Mouse (Mus musculus) forebrain, embryonic 14.5 days (tissue): ENCODE results near the gene Gm3159. TPM values are rescaled to one million over a fixed set of nuclear protein-coding genes. Genes with fewer than 3 reads are reported as not detected.
"Not testable (repeated sequence)": the region's sequence is repeated elsewhere in the genome, so short reads cannot be mapped to it uniquely, and the experiment has no call there.

ENCODE experiments used
- ATAC-seq: fragments of 200-750 bp; cut with Nextera tagmentation; 2 replicates; pipeline ENCODE4 v1.8.0; 2017; ENCODE audit warnings: mild to moderate bottlenecking, moderate library complexity
- DNase-seq: peaks from one replicate; pipeline ENCODE4 v3.0.0-alpha.2; 2015; ENCODE audit warnings: low spot score
- H3K27ac ChIP-seq: fragments of 300-500 bp; sonication (generic); 2 replicates; pipeline ENCODE4 v1.5.1; 2014; ENCODE audit warnings: low read depth, mild to moderate bottlenecking, control low read depth, low read length, moderate library complexity
- H3K27me3 ChIP-seq: fragments of 300-500 bp; sonication (generic); replicated peaks from 2 replicates; pipeline ENCODE4 v1.6.1; 2014; ENCODE audit warnings: low read length, control low read depth, mixed read lengths; ENCODE audit not compliant: control insufficient read depth, insufficient read depth
- H3K36me3 ChIP-seq: fragments of 300-500 bp; sonication (generic); 2 replicates; pipeline ENCODE4 v1.6.1; 2014; ENCODE audit warnings: low read length, control low read depth; ENCODE audit not compliant: control insufficient read depth, insufficient read depth
- H3K4me1 ChIP-seq: fragments of 300-500 bp; sonication (generic); 2 replicates; pipeline ENCODE4 v1.6.1; 2014; ENCODE audit warnings: antibody characterized with exemption, low read length, control low read depth; ENCODE audit not compliant: control insufficient read depth, insufficient read depth
- H3K4me2 ChIP-seq: fragments of 300-500 bp; sonication (generic); 2 replicates; pipeline ENCODE4 v1.6.1; 2014; ENCODE audit warnings: mild to moderate bottlenecking, control low read depth, low read length
- H3K4me3 ChIP-seq: fragments of 300-500 bp; sonication (generic); 2 replicates; pipeline ENCODE4 v1.5.1; 2014; ENCODE audit warnings: low read depth, low read length, control low read depth
- H3K9ac ChIP-seq: fragments of 300-500 bp; sonication (generic); 2 replicates; pipeline ENCODE4 v1.6.1; 2014; ENCODE audit warnings: mild to moderate bottlenecking, low read length, control low read depth, moderate library complexity
- H3K9me3 ChIP-seq: fragments of 300-500 bp; sonication (generic); replicated peaks from 2 replicates; pipeline ENCODE4 v1.6.1; 2016; ENCODE audit warnings: low read length, control low read depth, mixed read lengths; ENCODE audit not compliant: control insufficient read depth
- WGBS: fragments of 180-500 bp; shearing (Covaris S2); extraction: QIAGEN DNeasy Blood & Tissue Kit; methylation state at CpG from one replicate; pipeline ENCODE4 v1.1.7; 2014; 5-methylcytosine and 5-hydroxymethylcytosine counted together
- polyA plus RNA-seq: library from polyadenylated mRNA; unstranded; fragments of >200 nt; fragmentation: Nextera tagmentation; extraction: Ambion mirVana; gene quantifications from 2 replicates; pipeline ENCODE4 v1.2.1, GENCODE M21; 2014

The Gm3159 gene
- polyA plus RNA-seq, 1 experiment from 2014 or later: not detected

- H3K27me3 ChIP-seq, ATAC-seq, H3K4me1 ChIP-seq, H3K9me3 ChIP-seq, DNase-seq, H3K36me3 ChIP-seq, H3K4me2 ChIP-seq, H3K4me3 ChIP-seq, H3K27ac ChIP-seq, H3K9ac ChIP-seq: not testable (repeated sequence)
Observed at GRCm38 (mm10) chr14:4403840-4404239, 6.5 kb downstream of the Gm3159 start.

GRCm38 (mm10) chr14:4409939-4410338, 12.6 kb downstream of the Gm3159 start:
- not testable (repeated sequence) for H3K27ac ChIP-seq, H3K4me1 ChIP-seq, ATAC-seq, H3K4me2 ChIP-seq, DNase-seq, H3K4me3 ChIP-seq, H3K9me3 ChIP-seq, H3K36me3 ChIP-seq, H3K9ac ChIP-seq, H3K27me3 ChIP-seq
- WGBS: 50% methylated on average over 1 of the region's 1 CpGs

- Histone ChIP-seq H3K4me3 (peak within 1 kb of the TSS; percentile 37), H3K9ac (peak within 1 kb of the TSS; percentile 56), H3K4me2 (peak within 1 kb of the TSS; percentile 52)
- ATAC-seq: peak; percentile 52; the same call in 1 of the 2 replicates
- not testable (repeated sequence) for H3K4me1 ChIP-seq, H3K27me3 ChIP-seq, H3K27ac ChIP-seq, H3K36me3 ChIP-seq, H3K9me3 ChIP-seq
- DNase-seq: peak; percentile 10
- WGBS: under 1% methylated on average over 29 of the region's 59 CpGs
Observed at GRCm38 (mm10) chr14:4414965-4415835, 17.9 kb downstream of the Gm3159 start, which contains the start of gene Gm3164. Gene Gm3164, plus strand, starts transcription at chr14:4415448.

- not testable (repeated sequence) for H3K4me3 ChIP-seq, H3K4me1 ChIP-seq, H3K9ac ChIP-seq, H3K9me3 ChIP-seq, H3K27ac ChIP-seq, H3K36me3 ChIP-seq, DNase-seq, ATAC-seq, H3K27me3 ChIP-seq, H3K4me2 ChIP-seq
Observed at GRCm38 (mm10) chr14:4430692-4431091, 33.4 kb downstream of the Gm3159 start, which contains the start of gene Gm3173. Gene Gm3173, plus strand, starts transcription at chr14:4430992.

Other genes starting within 250 kb of the Gm3159 start
- not detected in 2 replicates for gene Gm3127, start 232.5 kb upstream of the Gm3159 start, polyA plus RNA-seq
- 6.9 and 7.9 TPM in 2 replicates for gene Gm2974, start 214.9 kb upstream of the Gm3159 start, polyA plus RNA-seq
- not detected in 2 replicates for gene Gm3138, start 147.9 kb upstream of the Gm3159 start, polyA plus RNA-seq
- not detected in 2 replicates for gene Gm3149, start 80.2 kb upstream of the Gm3159 start, polyA plus RNA-seq
- 4.5 and 5.6 TPM in 2 replicates for gene 2610042L04Rik, start 62.8 kb upstream of the Gm3159 start, polyA plus RNA-seq
- gene Gm3164, start 17.9 kb downstream of the Gm3159 start, polyA plus RNA-seq: 3.4 and 4.1 TPM in 2 replicates
- gene Gm3173, start 33.5 kb downstream of the Gm3159 start, polyA plus RNA-seq: 0.93 TPM in 1 of 2 replicates, not detected in the other
- not detected in 2 replicates for gene Gm3182, start 84.2 kb downstream of the Gm3159 start, polyA plus RNA-seq
- not detected in 2 replicates for gene Gm3047, start 157.9 kb downstream of the Gm3159 start, polyA plus RNA-seq
- not detected in 2 replicates for gene Gm8159, start 234.8 kb downstream of the Gm3159 start, polyA plus RNA-seq